Mouse (Mus musculus): Measurements from ENCODE around the gene Il34. TPM values are rescaled to one million over a fixed set of nuclear protein-coding genes. Genes with fewer than 3 reads are reported as not detected.

The Il34 gene
- polyA plus RNA-seq, 1 experiment from 2014 or later: 1.9 TPM

- Histone ChIP-seq H3K36me3 (ENCODE audit: control insufficient read depth, insufficient read depth) (peaks cover 62% of the 10 kb centered on the region), H3K9ac (ENCODE audit: low read length) (no peak overlapping the region), H3K4me3 (ENCODE audit: low read length) (no peak overlapping the region), H3K27me3 (ENCODE audit: control insufficient read depth, insufficient read depth, low read length) (no peaks in the 10 kb centered on the region), H3K4me1 (ENCODE audit: control insufficient read depth, insufficient read depth, low read length) (peaks cover 13% of the 10 kb centered on the region), H3K9me3 (replicated peaks; ENCODE audit: control insufficient read depth, low read length) (no peaks in the 10 kb centered on the region), H3K4me2 (ENCODE audit: low read depth, low read length) (no peak overlapping the region), H3K27ac (ENCODE audit: low read length) (no peak overlapping the region)
- 89% methylated on average over 3 of the region's 3 CpGs for WGBS
- ATAC-seq (replicated peaks; ENCODE audit: extremely low read depth, insufficient read depth, low FRiP score): no peak
Observed at GRCm38 (mm10) chr8:110842012-110842574, 36.4 kb upstream of the Il34 start.

GRCm38 (mm10) chr8:110831956-110832355 is 26.2 kb upstream of the Il34 start:
- no peaks in the 10 kb centered on the region for H3K4me1 ChIP-seq (ENCODE audit: control insufficient read depth, insufficient read depth, low read length)
- no peaks in the 10 kb centered on the region for H3K27me3 ChIP-seq (ENCODE audit: control insufficient read depth, insufficient read depth, low read length)
- no peak overlapping the region for H3K27ac ChIP-seq (ENCODE audit: low read length)
- no peaks in the 10 kb centered on the region for H3K9me3 ChIP-seq (replicated peaks; ENCODE audit: control insufficient read depth, low read length)
- H3K4me3 ChIP-seq (ENCODE audit: low read length): no peak overlapping the region
- no peak overlapping the region for H3K9ac ChIP-seq (ENCODE audit: low read length)
- WGBS: 80% methylated on average over 3 of the region's 3 CpGs
- no peak for ATAC-seq (replicated peaks; ENCODE audit: extremely low read depth, insufficient read depth, low FRiP score)
- no peak overlapping the region for H3K4me2 ChIP-seq (ENCODE audit: low read depth, low read length)
- peaks cover 66% of the 10 kb centered on the region for H3K36me3 ChIP-seq (ENCODE audit: control insufficient read depth, insufficient read depth)

GRCm38 (mm10) chr8:110828511-110828910 is 22.8 kb upstream of the Il34 start:
- H3K4me2 ChIP-seq (ENCODE audit: low read depth, low read length): no peak overlapping the region
- ATAC-seq (replicated peaks; ENCODE audit: extremely low read depth, insufficient read depth, low FRiP score): no peak
- WGBS: 81% methylated on average over 3 of the region's 3 CpGs
- no peak overlapping the region for H3K4me3 ChIP-seq (ENCODE audit: low read length)
- no peaks in the 10 kb centered on the region for H3K9me3 ChIP-seq (replicated peaks; ENCODE audit: control insufficient read depth, low read length)
- no peak overlapping the region for H3K27ac ChIP-seq (ENCODE audit: low read length)
- H3K9ac ChIP-seq (ENCODE audit: low read length): no peak overlapping the region
- no peaks in the 10 kb centered on the region for H3K27me3 ChIP-seq (ENCODE audit: control insufficient read depth, insufficient read depth, low read length)
- no peaks in the 10 kb centered on the region for H3K4me1 ChIP-seq (ENCODE audit: control insufficient read depth, insufficient read depth, low read length)
- H3K36me3 ChIP-seq (ENCODE audit: control insufficient read depth, insufficient read depth): peaks cover 70% of the 10 kb centered on the region

GRCm38 (mm10) chr8:110824861-110825260 is 19.1 kb upstream of the Il34 start:
- Histone ChIP-seq H3K4me3 (ENCODE audit: low read length) (no peak overlapping the region), H3K4me1 (ENCODE audit: control insufficient read depth, insufficient read depth, low read length) (no peaks in the 10 kb centered on the region), H3K4me2 (ENCODE audit: low read depth, low read length) (no peak overlapping the region), H3K27ac (ENCODE audit: low read length) (no peak overlapping the region), H3K9ac (ENCODE audit: low read length) (no peak overlapping the region), H3K36me3 (ENCODE audit: control insufficient read depth, insufficient read depth) (peaks cover 79% of the 10 kb centered on the region), H3K9me3 (replicated peaks; ENCODE audit: control insufficient read depth, low read length) (no peaks in the 10 kb centered on the region), H3K27me3 (ENCODE audit: control insufficient read depth, insufficient read depth, low read length) (no peaks in the 10 kb centered on the region)
- 68% methylated on average over 1 of the region's 1 CpGs for WGBS
- no peak for ATAC-seq (replicated peaks; ENCODE audit: extremely low read depth, insufficient read depth, low FRiP score)

GRCm38 (mm10) chr8:110821960-110822359 is 16.2 kb upstream of the Il34 start:
- Histone ChIP-seq H3K36me3 (ENCODE audit: control insufficient read depth, insufficient read depth) (peaks cover 87% of the 10 kb centered on the region), H3K27me3 (ENCODE audit: control insufficient read depth, insufficient read depth, low read length) (no peaks in the 10 kb centered on the region), H3K27ac (ENCODE audit: low read length) (no peak overlapping the region), H3K9me3 (replicated peaks; ENCODE audit: control insufficient read depth, low read length) (no peaks in the 10 kb centered on the region), H3K4me1 (ENCODE audit: control insufficient read depth, insufficient read depth, low read length) (no peaks in the 10 kb centered on the region), H3K4me3 (ENCODE audit: low read length) (no peak overlapping the region), H3K9ac (ENCODE audit: low read length) (no peak overlapping the region), H3K4me2 (ENCODE audit: low read depth, low read length) (no peak overlapping the region)
- WGBS: 82% methylated on average over 3 of the region's 3 CpGs
- ATAC-seq (replicated peaks; ENCODE audit: extremely low read depth, insufficient read depth, low FRiP score): no peak

- Histone ChIP-seq H3K4me2 (ENCODE audit: low read depth, low read length) (no peak overlapping the region), H3K4me3 (ENCODE audit: low read length) (no peak overlapping the region), H3K9me3 (replicated peaks; ENCODE audit: control insufficient read depth, low read length) (no peaks in the 10 kb centered on the region), H3K27me3 (ENCODE audit: control insufficient read depth, insufficient read depth, low read length) (no peaks in the 10 kb centered on the region), H3K36me3 (ENCODE audit: control insufficient read depth, insufficient read depth) (peaks cover 89% of the 10 kb centered on the region), H3K9ac (ENCODE audit: low read length) (no peak overlapping the region), H3K27ac (ENCODE audit: low read length) (no peak overlapping the region), H3K4me1 (ENCODE audit: control insufficient read depth, insufficient read depth, low read length) (peaks cover 6% of the 10 kb centered on the region)
- no peak for ATAC-seq (replicated peaks; ENCODE audit: extremely low read depth, insufficient read depth, low FRiP score)
- WGBS: 88% methylated on average over 2 of the region's 2 CpGs
Observed at GRCm38 (mm10) chr8:110820257-110820656, 14.5 kb upstream of the Il34 start.

- H3K36me3 ChIP-seq (ENCODE audit: control insufficient read depth, insufficient read depth): peaks cover 90% of the 10 kb centered on the region
- H3K4me2 ChIP-seq (ENCODE audit: low read depth, low read length): no peak overlapping the region
- WGBS: 82% methylated on average over 3 of the region's 3 CpGs
- H3K4me3 ChIP-seq (ENCODE audit: low read length): no peak overlapping the region
- no peaks in the 10 kb centered on the region for H3K9me3 ChIP-seq (replicated peaks; ENCODE audit: control insufficient read depth, low read length)
- no peak overlapping the region for H3K27ac ChIP-seq (ENCODE audit: low read length)
- ATAC-seq (replicated peaks; ENCODE audit: extremely low read depth, insufficient read depth, low FRiP score): no peak
- H3K27me3 ChIP-seq (ENCODE audit: control insufficient read depth, insufficient read depth, low read length): no peaks in the 10 kb centered on the region
- peaks cover 6% of the 10 kb centered on the region for H3K4me1 ChIP-seq (ENCODE audit: control insufficient read depth, insufficient read depth, low read length)
- no peak overlapping the region for H3K9ac ChIP-seq (ENCODE audit: low read length)
Observed at GRCm38 (mm10) chr8:110818593-110818992, 12.9 kb upstream of the Il34 start.

- peaks cover 95% of the 10 kb centered on the region for H3K36me3 ChIP-seq (ENCODE audit: control insufficient read depth, insufficient read depth)
- peaks cover 6% of the 10 kb centered on the region for H3K4me1 ChIP-seq (ENCODE audit: control insufficient read depth, insufficient read depth, low read length)
- ATAC-seq (replicated peaks; ENCODE audit: extremely low read depth, insufficient read depth, low FRiP score): no peak
- H3K9me3 ChIP-seq (replicated peaks; ENCODE audit: control insufficient read depth, low read length): no peaks in the 10 kb centered on the region
- H3K4me2 ChIP-seq (ENCODE audit: low read depth, low read length): no peak overlapping the region
- no peak overlapping the region for H3K4me3 ChIP-seq (ENCODE audit: low read length)
- H3K27ac ChIP-seq (ENCODE audit: low read length): no peak overlapping the region
- whole genome bisulfite sequencing: 89% methylated on average over 1 of the region's 1 CpGs
- no peak overlapping the region for H3K9ac ChIP-seq (ENCODE audit: low read length)
- H3K27me3 ChIP-seq (ENCODE audit: control insufficient read depth, insufficient read depth, low read length): no peaks in the 10 kb centered on the region
Observed at GRCm38 (mm10) chr8:110816990-110817389, 11.3 kb upstream of the Il34 start.

- Histone ChIP-seq H3K27ac (ENCODE audit: low read length) (no peak overlapping the region), H3K27me3 (ENCODE audit: control insufficient read depth, insufficient read depth, low read length) (no peaks in the 10 kb centered on the region), H3K4me3 (ENCODE audit: low read length) (no peak overlapping the region), H3K9me3 (replicated peaks; ENCODE audit: control insufficient read depth, low read length) (no peaks in the 10 kb centered on the region), H3K9ac (ENCODE audit: low read length) (no peak overlapping the region), H3K4me2 (ENCODE audit: low read depth, low read length) (no peak overlapping the region), H3K36me3 (ENCODE audit: control insufficient read depth, insufficient read depth) (peaks cover 95% of the 10 kb centered on the region), H3K4me1 (ENCODE audit: control insufficient read depth, insufficient read depth, low read length) (peaks cover 6% of the 10 kb centered on the region)
- WGBS: 67% methylated on average over 3 of the region's 3 CpGs
- no peak for ATAC-seq (replicated peaks; ENCODE audit: extremely low read depth, insufficient read depth, low FRiP score)
Observed at GRCm38 (mm10) chr8:110815308-110815707, 9.6 kb upstream of the Il34 start.

Measured in heart, embryonic 16.5 days (tissue).